Mouse (Mus musculus): ENCODE results near the gene Kif2c.
"Not testable (repeated sequence)": the region's sequence is repeated elsewhere in the genome, so short reads cannot be mapped to it uniquely, and the experiment has no call there.

The Kif2c gene

DNA sequence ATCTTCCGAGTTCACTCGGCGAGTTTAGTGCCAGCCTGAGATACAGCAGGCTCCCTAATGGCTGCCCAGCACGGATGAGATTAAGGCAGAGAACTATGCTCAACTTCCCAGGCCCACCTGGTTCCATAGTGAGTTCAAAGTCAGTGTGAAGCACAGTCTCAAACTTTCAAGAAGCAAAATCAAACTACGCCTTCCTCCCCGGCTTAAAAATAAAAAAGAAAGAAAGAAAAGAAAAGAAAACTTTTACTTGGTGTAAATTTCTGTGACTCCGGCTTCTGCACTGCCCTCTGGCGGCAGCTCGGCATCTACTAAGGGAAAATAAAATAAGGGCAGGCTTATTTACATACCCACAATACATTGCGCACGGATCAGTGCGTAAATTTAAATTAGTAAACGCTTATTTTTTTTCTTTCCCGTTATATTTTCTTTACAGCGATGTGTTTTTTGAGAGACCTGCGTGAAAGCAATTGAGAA lies 7.0 kb upstream of the Kif2c start:
- peak; percentile 79 for DNase-seq (ENCODE audit: low spot score)

GRCm38 (mm10) chr4:117188969-117189368 lies 6.5 kb upstream of the Kif2c start:
- no peak for DNase-seq (ENCODE audit: low spot score)

- not testable (repeated sequence) for DNase-seq (ENCODE audit: low spot score)
These were observed 289 bp upstream of the Kif2c start for GRCm38 (mm10) chr4:117182759-117183096.

DNA sequence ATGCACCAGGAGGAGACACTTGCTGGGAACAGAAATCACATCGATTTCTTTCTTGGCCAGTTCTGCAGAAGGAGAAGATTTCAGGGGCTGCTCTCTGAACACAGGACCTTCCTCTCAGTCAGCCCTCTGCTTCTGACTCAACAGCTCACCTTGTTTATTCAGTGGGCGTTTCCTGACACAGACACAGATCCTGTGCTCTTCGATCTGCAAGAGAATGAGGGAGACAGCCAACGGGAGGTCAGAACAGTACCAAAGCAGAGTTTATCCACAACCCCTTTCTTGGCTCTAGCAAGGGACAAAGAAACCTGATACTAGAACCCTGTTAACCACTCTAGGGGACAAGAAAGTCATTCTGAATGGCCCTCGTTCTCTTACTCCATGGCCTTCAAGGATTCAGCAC lies 12.5 kb downstream of the Kif2c start:
- no peak for DNase-seq (ENCODE audit: low spot score)

GRCm38 (mm10) chr4:117161183-117161582 lies 21.3 kb downstream of the Kif2c start:
- DNase-seq (ENCODE audit: low spot score): no peak

DNA sequence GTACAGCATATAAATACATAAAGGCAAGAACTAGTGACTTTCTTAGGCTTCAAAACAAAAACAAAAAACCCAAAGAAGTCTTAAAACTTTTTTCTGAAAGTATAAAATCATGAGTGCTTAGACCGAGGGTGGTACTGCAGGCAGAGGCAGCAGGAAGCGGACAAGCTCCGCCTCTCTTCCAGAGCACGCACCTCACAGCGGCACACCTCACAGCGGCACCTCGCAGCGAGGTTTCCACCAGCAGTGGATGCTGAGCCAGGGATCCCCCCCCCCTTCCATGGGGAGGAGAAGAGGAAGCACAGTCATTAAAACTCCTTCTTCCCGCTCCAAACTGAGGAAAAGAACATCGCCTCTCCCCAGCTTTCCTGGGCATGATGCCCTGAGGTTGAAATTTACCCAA lies 22.8 kb downstream of the Kif2c start:
- DNase-seq (ENCODE audit: low spot score): no peak

DNA sequence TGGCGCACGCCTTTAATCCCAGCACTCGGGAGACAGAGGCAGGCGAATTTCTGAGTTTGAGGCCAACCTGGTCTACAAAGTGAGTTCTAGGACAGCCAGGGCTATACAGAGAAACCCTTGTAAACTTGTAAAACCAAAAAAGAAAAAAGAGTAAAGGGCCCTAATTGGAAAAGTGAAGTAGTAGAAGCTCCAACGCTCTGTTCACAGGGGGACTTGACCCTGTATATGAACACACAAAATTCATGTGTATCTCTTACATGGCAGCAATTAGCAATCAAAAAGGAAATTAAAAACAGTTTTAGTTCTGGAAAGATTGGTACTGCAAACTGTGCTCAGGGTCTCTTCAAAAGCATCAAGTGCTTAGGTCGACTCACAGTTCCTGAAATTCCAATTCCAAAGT lies 26.1 kb downstream of the Kif2c start:
- no peak for DNase-seq (ENCODE audit: low spot score)

DNA sequence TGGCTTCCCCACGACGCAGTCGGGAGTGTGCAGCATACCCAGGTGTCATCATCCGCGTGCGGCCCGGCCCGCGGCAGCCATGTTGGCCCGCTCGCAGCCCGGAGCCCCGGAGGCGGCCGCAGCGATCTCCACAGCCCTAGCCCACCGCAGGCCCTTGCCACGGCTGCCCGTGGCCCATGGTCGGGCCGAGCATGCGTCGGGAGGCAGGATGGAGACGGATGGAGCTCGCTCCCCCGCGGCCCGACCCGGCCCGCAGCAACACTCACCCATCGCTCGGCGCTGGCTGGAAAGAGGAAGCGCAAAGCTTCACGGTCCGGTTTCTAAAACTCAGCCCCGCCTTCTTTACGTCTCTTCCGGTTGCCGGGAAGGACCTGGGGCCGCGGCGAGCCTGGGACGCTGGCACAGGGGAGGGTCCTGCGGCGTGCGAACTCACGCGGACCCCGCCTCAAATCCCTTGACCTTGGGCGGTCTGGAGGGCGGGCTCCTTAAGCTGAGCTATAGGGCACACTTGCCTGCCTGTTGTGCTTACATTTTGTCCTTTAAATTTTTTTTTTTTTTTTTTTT lies 26.6 kb downstream of the Kif2c start, which contains the start of gene Rps8:
Gene Rps8 (minus strand): TSS at position 452 of the 564 bp plus-strand sequence.
- peak; percentile 70 for DNase-seq (ENCODE audit: low spot score)

- no peak for DNase-seq (ENCODE audit: low spot score)
These were observed 27.2 kb downstream of the Kif2c start for GRCm38 (mm10) chr4:117155020-117155791.

GRCm38 (mm10) chr4:117152714-117153113 lies 29.7 kb downstream of the Kif2c start:
- DNase-seq (ENCODE audit: low spot score): no peak

DNA sequence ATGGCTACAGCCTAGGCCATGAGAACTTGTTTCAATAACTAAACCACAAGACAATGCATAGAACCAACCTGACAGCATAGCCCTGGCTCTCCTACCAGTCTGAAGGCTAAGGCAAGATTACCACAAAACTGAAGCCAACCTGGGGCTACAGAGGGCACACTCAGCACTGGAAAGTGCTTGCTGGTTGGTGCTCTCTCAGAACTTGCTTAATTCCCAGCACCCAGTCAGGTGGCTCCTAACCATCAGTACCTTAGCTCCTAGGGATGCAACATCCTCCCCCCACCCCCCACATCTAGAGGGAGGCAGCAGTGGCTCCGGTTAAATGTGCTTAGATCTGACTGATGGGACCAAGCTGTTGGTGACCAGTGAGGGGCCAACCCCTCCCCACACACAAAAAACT lies 31.0 kb downstream of the Kif2c start:
- no peak for DNase-seq (ENCODE audit: low spot score)

GRCm38 (mm10) chr4:117150212-117150733 lies 32.2 kb downstream of the Kif2c start:
- DNase-seq (ENCODE audit: low spot score): no peak

DNA sequence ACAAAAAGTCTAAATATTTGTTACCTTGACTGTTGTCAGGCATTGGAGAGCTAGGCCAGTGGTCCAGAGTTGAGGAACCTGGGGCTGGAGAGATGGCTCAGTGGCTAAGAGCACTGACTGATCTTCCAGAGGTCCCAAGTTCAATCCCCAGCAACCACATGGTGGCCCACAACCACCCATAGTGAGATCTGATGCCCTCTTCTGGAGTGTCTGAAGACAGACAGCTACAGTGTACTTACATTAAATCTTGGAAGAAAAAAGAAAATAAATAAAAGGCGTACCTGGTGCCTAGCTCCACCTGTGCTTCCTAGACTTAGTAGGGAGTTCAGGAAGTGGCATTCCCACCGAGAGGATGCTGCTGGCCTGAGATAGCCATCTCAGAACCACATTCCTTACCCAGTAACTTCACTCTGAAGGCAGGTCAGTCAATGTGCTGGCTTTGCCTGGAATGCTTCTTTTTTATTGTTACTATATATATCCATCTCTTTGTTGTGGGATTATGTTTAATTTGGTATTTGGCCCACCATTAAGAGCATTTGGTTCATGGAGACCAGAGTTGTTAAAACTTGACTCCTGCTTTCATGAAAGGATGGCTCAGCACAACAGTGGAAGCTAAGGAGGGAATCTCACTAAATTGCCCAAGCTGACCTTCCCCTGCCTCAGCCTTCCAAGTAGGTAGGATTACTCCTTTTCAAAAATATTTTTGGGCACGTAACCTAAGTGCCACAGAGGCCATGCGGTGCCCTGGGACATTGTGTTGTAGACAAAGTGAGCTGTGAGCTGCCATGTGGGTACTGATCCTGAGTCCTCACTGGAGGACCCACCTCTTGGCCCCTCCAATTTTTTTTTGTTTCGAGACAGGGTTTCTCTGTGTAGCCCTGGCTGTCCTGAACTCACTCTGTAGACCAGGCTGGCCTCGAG lies 32.9 kb downstream of the Kif2c start:
- DNase-seq (ENCODE audit: low spot score): no peak

GRCm38 (mm10) chr4:117148815-117149214 lies 33.6 kb downstream of the Kif2c start:
- no peak for DNase-seq (ENCODE audit: low spot score)

DNA sequence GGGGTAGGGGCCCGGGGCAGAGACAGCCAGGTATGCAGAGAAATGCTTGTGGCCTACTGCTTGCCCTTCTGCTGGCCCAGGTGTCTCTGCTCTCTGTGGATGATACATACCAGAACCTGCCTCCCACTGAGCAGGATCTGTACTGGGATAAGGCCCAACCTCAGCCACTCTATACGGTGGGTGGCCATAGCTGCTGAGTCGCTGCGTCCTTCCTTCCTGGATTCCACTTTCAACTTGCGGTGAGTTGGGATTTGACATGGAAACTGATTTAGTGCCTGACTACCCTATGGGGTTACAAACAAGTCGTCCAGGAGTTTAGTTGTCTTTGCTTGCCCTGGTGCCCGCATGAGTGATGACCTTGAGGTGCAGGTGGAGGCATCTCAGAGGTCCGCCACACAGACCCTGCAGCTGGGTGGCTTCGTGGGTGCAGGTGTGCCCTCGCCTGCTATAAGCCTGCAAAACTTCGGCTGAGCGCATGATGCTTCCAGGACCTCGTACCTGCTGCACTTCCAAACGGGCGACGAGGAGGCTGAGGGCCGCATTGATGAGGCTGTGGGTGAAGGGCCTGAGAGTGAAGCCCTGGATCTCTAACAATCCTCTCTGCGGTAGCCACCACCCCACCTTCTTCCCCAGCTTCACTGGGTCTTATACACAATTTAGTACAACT lies 34.3 kb downstream of the Kif2c start:
- DNase-seq (ENCODE audit: low spot score): no peak

- DNase-seq (ENCODE audit: low spot score): peak; percentile 80
These were observed 36.3 kb downstream of the Kif2c start for GRCm38 (mm10) chr4:117146176-117146575.

DNA sequence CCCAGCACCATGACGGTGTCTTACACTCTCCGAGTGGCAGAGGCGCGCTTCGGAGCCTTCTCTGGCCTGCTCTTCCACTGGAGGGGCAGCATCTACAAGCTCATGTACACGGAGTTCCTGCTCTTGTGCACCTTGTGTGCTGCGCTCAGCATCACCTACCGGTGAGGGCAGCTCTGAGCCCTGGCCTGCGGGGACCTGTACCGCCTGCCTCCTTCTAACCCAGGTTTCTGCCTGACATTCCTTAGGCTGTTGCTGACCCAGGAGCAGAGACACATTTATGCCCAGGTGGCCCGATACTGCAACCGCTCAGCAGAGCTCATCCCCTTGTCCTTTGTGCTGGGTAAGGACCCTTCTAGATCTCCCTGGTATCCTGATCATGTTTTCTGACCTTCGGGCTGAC lies 37.2 kb downstream of the Kif2c start:
- DNase-seq (ENCODE audit: low spot score): no peak

- no peak for DNase-seq (ENCODE audit: low spot score)
These were observed 39.4 kb downstream of the Kif2c start for GRCm38 (mm10) chr4:117143023-117143422.

DNA sequence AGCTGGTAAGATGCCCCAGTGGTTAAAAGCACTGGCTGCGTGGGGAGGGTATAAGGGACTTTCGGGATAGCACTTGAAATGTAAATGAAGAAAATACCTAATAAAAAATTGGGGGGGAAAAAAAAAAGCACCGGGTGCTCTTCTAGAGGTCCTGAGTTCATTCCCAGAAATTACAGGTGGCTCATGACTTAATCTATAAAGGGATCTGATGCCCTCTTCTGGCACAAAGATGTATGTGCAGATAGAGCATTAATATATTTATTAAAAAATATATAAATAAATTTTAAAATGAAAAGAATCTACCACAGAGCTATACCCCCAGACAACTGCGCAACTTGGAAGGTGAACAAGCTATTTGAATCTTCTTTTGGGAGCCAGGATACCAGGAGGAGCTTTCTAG lies 41.8 kb downstream of the Kif2c start:
- DNase-seq (ENCODE audit: low spot score): no peak

DNA sequence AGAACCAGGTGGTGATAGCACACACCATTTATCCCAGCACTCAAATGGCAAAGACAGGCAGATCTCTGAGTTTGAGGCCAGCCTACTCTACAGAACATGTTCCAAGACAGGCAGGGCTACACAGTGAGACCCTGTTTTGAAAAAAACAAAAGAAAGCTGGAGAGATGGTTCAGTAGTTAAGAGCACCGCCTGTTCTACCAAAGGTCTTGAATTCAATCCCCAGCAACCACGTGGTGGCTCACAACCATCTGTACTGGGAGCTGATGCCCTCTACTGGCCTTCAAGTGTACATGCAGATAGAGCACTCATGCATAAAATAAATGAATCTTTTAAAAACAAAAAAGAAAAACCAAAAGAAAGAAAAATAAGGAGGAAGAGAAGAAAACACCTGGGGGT lies 43.2 kb downstream of the Kif2c start:
- DNase-seq (ENCODE audit: low spot score): no peak

DNA sequence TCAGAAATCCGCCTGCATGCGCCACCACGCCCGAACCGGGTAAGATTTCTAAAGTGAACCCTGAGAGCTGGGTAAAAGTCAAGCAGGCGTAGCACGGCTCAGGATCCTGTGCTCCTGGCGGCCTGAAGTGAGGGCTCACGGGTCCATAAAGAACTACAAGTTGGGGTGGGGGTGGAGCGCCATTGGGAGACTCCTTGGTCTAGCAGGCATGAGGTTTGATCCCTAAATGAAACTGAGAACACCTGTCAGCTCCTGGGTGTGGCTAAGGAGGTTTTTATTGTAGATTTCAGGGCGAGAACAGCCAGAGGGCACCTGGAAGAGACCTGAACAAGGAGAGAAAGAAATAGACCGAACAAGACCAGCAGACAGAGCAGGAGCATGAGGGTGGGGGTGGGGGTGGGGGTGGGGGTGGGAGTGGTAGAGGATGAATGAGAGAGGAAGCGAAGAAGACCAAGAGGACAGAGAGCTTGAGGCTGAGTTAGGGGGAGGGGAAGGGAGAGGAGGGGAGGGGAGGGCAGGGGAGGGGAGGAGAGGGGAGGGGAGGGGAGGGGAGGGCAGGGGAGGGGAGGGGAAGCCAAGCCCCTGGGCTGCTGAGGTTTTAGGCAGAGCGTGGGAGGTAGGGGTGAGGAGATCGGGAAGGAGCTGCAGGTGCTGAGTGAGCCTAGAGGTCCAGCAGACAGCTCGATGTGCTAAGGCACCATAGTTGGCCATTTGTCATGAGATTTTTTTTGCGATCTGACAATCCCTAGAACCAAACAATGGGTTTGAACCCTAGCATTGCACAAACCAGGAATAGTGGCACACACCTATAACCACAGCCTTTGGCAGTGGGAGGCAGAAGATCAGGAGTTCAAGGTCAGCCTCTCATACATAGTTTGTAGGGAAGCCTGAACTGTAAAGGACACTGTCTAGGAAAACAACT lies 43.9 kb downstream of the Kif2c start:
- no peak for DNase-seq (ENCODE audit: low spot score)

Measured in left cerebral cortex, adult 11 months (tissue).